Mouse (Mus musculus) liver, embryonic 16.5 days (tissue): ENCODE results near the gene Ccdc136. TPM values are rescaled to one million over a fixed set of nuclear protein-coding genes. Genes with fewer than 3 reads are reported as not detected.

Experiments used
- ATAC-seq: fragments of 200-750 bp; cut with Nextera tagmentation; 2 replicates; pipeline ENCODE4 v1.8.0; 2017; ENCODE audit warnings: low read depth, mild to moderate bottlenecking, moderate number of reproducible peaks, moderate library complexity
- H3K27ac ChIP-seq: fragments of 300-500 bp; sonication (generic); 2 replicates; pipeline ENCODE4 v1.5.1; 2014; ENCODE audit warnings: mild to moderate bottlenecking, low read length
- H3K27me3 ChIP-seq: fragments of 300-500 bp; sonication (generic); 2 replicates; pipeline ENCODE4 v1.6.1; 2014; ENCODE audit warnings: low read depth, low read length, mixed read lengths; ENCODE audit not compliant: control insufficient read depth, insufficient read depth
- H3K36me3 ChIP-seq: fragments of 300-500 bp; sonication (generic); 2 replicates; pipeline ENCODE4 v1.6.1; 2014; ENCODE audit warnings: mild to moderate bottlenecking; ENCODE audit not compliant: control insufficient read depth, insufficient read depth
- H3K4me1 ChIP-seq: fragments of 300-500 bp; sonication (generic); 2 replicates; pipeline ENCODE4 v1.6.1; 2014; ENCODE audit warnings: low read depth, low read length, mixed read lengths; ENCODE audit not compliant: control insufficient read depth
- H3K4me2 ChIP-seq: fragments of 300-500 bp; sonication (generic); 2 replicates; pipeline ENCODE4 v1.6.1; 2014; ENCODE audit warnings: low read depth, low read length, mixed read lengths
- H3K4me3 ChIP-seq: fragments of 300-500 bp; sonication (generic); 2 replicates; pipeline ENCODE4 v1.5.1; 2014; ENCODE audit warnings: low read depth, mild to moderate bottlenecking, low read length
- H3K9ac ChIP-seq: fragments of 300-500 bp; sonication (generic); 2 replicates; pipeline ENCODE4 v1.6.1; 2014; ENCODE audit warnings: low read depth, low read length
- H3K9me3 ChIP-seq: fragments of 300-500 bp; sonication (generic); replicated peaks from 2 replicates; pipeline ENCODE4 v1.6.1; 2016; ENCODE audit warnings: low read length; ENCODE audit not compliant: control insufficient read depth
- WGBS: fragments of 180-500 bp; shearing (Covaris S2); extraction: QIAGEN DNeasy Blood & Tissue Kit; methylation state at CpG from one replicate; pipeline ENCODE4 v1.1.7; 2014; ENCODE audit not compliant: insufficient replicate concordance; 5-methylcytosine and 5-hydroxymethylcytosine counted together
- polyA plus RNA-seq: library from polyadenylated mRNA; unstranded; fragments of >200 nt; fragmentation: Nextera tagmentation; extraction: Ambion mirVana; gene quantifications from 2 replicates; pipeline ENCODE4 v1.2.1, GENCODE M21; 2015

The Ccdc136 gene
- polyA plus RNA-seq, 1 experiment from 2014 or later = 0.34 TPM

- Histone ChIP-seq H3K4me2 (no peak overlapping the region), H3K36me3 (peaks cover 11% of the 10 kb centered on the region)
Measured at GRCm38 (mm10) chr6:29362246-29363128, 33.6 kb upstream of the Ccdc136 start.

GRCm38 (mm10) chr6:29363129-29363515 lies 33.0 kb upstream of the Ccdc136 start:
- peaks cover 10% of the 10 kb centered on the region for H3K36me3 ChIP-seq
- no peak overlapping the region for H3K9ac ChIP-seq
- no peaks in the 10 kb centered on the region for H3K9me3 ChIP-seq
- no peak for ATAC-seq
- no peaks in the 10 kb centered on the region; the same call in 1 of the 2 replicates for H3K4me1 ChIP-seq
- no peak overlapping the region for H3K4me2 ChIP-seq
- WGBS = 75% methylated on average over 3 of the region's 3 CpGs
- H3K27me3 ChIP-seq = no peaks in the 10 kb centered on the region
- H3K27ac ChIP-seq = no peak overlapping the region
- H3K4me3 ChIP-seq = no peak overlapping the region

More at GRCm38 (mm10) chr6:29362246-29363128, 33.6 kb upstream of the Ccdc136 start:
- WGBS = 70% methylated on average over 7 of the region's 7 CpGs
- no peak overlapping the region for H3K9ac ChIP-seq
- no peaks in the 10 kb centered on the region; the same call in 1 of the 2 replicates for H3K4me1 ChIP-seq
- no peak overlapping the region for H3K27ac ChIP-seq
- ATAC-seq = no peak
- H3K9me3 ChIP-seq = no peaks in the 10 kb centered on the region
- no peaks in the 10 kb centered on the region for H3K27me3 ChIP-seq
- H3K4me3 ChIP-seq = no peak overlapping the region

- Histone ChIP-seq H3K36me3 (peaks cover 10% of the 10 kb centered on the region), H3K4me1 (no peaks in the 10 kb centered on the region), H3K9me3 (no peaks in the 10 kb centered on the region), H3K27me3 (no peaks in the 10 kb centered on the region), H3K9ac (no peak overlapping the region), H3K27ac (no peak overlapping the region), H3K4me3 (no peak overlapping the region), H3K4me2 (no peak overlapping the region)
- WGBS = 57% methylated on average over 1 of the region's 1 CpGs
- no peak for ATAC-seq
Measured at GRCm38 (mm10) chr6:29365277-29365676, 30.8 kb upstream of the Ccdc136 start.

- H3K9me3 ChIP-seq = no peaks in the 10 kb centered on the region
- no peaks in the 10 kb centered on the region for H3K27me3 ChIP-seq
- H3K4me3 ChIP-seq = no peak overlapping the region
- no peak for ATAC-seq
- no peaks in the 10 kb centered on the region; the same call in 1 of the 2 replicates for H3K4me1 ChIP-seq
- 67% methylated on average over 4 of the region's 4 CpGs for WGBS
- no peak overlapping the region for H3K9ac ChIP-seq
- H3K36me3 ChIP-seq = peaks cover 7% of the 10 kb centered on the region; the same call in 1 of the 2 replicates
- H3K27ac ChIP-seq = no peak overlapping the region
- H3K4me2 ChIP-seq = no peak overlapping the region
Measured at GRCm38 (mm10) chr6:29377386-29377785, 18.7 kb upstream of the Ccdc136 start.

- WGBS = 76% methylated on average over 10 of the region's 10 CpGs
- H3K4me1 ChIP-seq = no peaks in the 10 kb centered on the region
- peaks cover 3% of the 10 kb centered on the region; the same call in 1 of the 2 replicates for H3K36me3 ChIP-seq
- H3K4me2 ChIP-seq = no peak overlapping the region
- no peak for ATAC-seq
- H3K9ac ChIP-seq = no peak overlapping the region
- H3K27me3 ChIP-seq = no peaks in the 10 kb centered on the region
- H3K9me3 ChIP-seq = no peaks in the 10 kb centered on the region
- H3K4me3 ChIP-seq = no peak overlapping the region
- H3K27ac ChIP-seq = no peak overlapping the region
Measured at GRCm38 (mm10) chr6:29378678-29379077, 17.4 kb upstream of the Ccdc136 start.

GRCm38 (mm10) chr6:29379954-29380353 lies 16.2 kb upstream of the Ccdc136 start:
- H3K4me2 ChIP-seq = no peak overlapping the region
- ATAC-seq = no peak
- 49% methylated on average over 6 of the region's 6 CpGs for WGBS

GRCm38 (mm10) chr6:29382442-29382841 lies 13.7 kb upstream of the Ccdc136 start:
- no peak overlapping the region for H3K27ac ChIP-seq
- H3K36me3 ChIP-seq = no peaks in the 10 kb centered on the region
- 68% methylated on average over 2 of the region's 2 CpGs for WGBS
- H3K27me3 ChIP-seq = no peaks in the 10 kb centered on the region
- no peak overlapping the region for H3K4me3 ChIP-seq
- no peak overlapping the region for H3K9ac ChIP-seq
- no peaks in the 10 kb centered on the region for H3K9me3 ChIP-seq
- no peaks in the 10 kb centered on the region for H3K4me1 ChIP-seq
- no peak for ATAC-seq
- H3K4me2 ChIP-seq = no peak overlapping the region

More at GRCm38 (mm10) chr6:29379954-29380353, 16.2 kb upstream of the Ccdc136 start:
- Histone ChIP-seq H3K27ac (no peak overlapping the region), H3K9ac (no peak overlapping the region), H3K27me3 (no peaks in the 10 kb centered on the region), H3K9me3 (no peaks in the 10 kb centered on the region), H3K4me3 (no peak overlapping the region), H3K4me1 (no peaks in the 10 kb centered on the region), H3K36me3 (0 out of 2 replicates have a peak, but pooled peaks cover 3% of the 10 kb centered on the region)

GRCm38 (mm10) chr6:29388052-29388518 lies 8.0 kb upstream of the Ccdc136 start, which contains the start of gene Opn1sw:
Gene Opn1sw (minus strand): TSS chr6:29388468.
- Histone ChIP-seq H3K36me3 (no peaks in the 10 kb centered on the region), H3K27ac (no peak within 1 kb of the TSS), H3K9ac (no peak within 1 kb of the TSS), H3K9me3 (no peaks in the 10 kb centered on the region), H3K4me2 (peak within 1 kb of the TSS; percentile 40), H3K4me1 (peaks cover 4% of the 10 kb centered on the region), H3K27me3 (peaks cover 10% of the 10 kb centered on the region), H3K4me3 (peak within 1 kb of the TSS; percentile 40)
- WGBS = 4% methylated on average over 12 of the region's 12 CpGs
- ATAC-seq = peak; percentile 84

GRCm38 (mm10) chr6:29388606-29389080 lies 7.5 kb upstream of the Ccdc136 start:
- peaks cover 15% of the 10 kb centered on the region for H3K27me3 ChIP-seq
- peak overlapping the region; percentile 40 for H3K4me2 ChIP-seq
- peaks cover 4% of the 10 kb centered on the region for H3K4me1 ChIP-seq
- no peaks in the 10 kb centered on the region for H3K36me3 ChIP-seq
- peak; percentile 62 for ATAC-seq
- WGBS = 6% methylated on average over 11 of the region's 11 CpGs
- no peaks in the 10 kb centered on the region for H3K9me3 ChIP-seq
- no peak overlapping the region for H3K27ac ChIP-seq
- peak overlapping the region; percentile 40 for H3K4me3 ChIP-seq
- H3K9ac ChIP-seq = no peak overlapping the region
